Mouse (Mus musculus): ENCODE data around the gene Rgmb.

The Rgmb gene

DNA sequence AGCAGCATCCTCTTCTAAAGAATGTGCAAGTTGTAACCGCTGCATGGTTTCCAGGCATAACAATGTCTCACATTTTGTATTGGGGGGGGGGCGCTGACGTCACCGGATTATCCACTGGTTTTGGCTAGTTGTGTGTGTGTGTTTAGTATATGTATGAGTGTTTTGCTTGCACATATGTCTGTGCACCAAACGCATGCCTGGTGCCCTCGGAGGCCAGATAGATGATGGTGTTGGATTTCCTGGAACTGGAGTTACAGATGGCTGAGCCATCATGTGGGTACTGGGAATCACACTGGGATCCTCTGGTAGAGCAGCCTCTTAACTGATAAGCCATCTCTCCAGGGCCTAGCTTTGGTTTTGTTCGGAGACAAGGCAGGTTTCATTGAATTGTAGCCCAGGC, 8.5 kb downstream of the Rgmb start:
- DNase-seq (ENCODE audit: low spot score in 2 of 2), result no peak

DNA sequence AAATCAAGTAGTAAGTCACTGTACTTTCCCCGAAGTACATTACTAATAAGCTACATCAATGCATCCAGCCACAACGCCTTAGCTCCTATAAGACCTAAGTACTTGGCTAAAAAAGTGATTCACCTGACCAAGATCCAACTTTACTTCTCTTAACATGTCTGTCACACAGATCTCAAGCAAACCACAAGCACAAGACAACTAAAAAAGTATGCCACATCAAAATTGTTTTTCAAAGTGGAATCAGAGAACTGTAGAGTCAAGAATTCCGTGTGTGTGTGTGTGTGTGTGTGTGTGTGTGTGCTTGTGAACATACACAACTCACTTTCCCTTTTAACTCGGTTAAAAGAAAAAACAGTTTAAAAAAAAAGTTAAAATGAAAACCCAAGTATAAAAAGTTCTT, 9.1 kb downstream of the Rgmb start:
- DNase-seq (ENCODE audit: low spot score in 2 of 2), result no peak

DNA sequence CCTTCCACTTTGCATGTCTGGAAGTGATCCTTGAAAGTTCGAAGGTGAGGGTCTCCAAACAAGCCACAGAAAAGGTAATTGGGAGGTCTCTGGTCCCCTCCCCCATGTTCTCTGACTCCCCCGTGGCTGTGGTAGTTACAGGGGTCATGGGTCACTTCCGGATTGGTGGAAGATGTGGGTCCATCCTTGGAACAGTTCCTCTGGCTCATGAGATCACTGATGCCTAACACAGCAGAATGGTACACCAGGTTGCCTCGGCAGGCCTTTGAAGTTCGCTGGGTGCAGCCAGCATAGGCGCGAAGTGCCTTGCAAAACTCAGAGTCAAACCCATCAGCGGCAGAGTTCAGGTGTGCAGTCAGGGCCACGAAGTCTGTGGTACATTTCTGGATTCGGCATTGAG, 10.1 kb downstream of the Rgmb start:
- no peak for DNase-seq (ENCODE audit: low spot score in 2 of 2)

DNA sequence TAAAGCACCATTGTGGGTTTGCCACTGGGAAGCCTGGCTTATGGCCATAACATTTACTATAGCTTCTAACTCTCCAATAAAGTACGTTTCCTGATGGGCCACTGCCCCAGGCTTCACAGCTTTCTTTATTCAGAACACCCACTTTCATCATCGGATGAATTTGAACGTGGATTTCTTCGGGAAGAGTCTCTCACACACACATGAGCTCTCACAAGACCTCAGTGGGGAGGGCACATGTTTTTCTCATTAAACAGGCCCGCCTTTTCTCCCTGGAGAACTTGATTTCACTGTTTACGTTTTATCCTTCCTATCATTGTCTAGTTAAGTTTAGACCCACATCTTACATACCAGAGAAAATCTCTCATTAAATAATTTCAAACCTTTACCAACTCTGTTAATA, 10.7 kb downstream of the Rgmb start:
- DNase-seq (ENCODE audit: low spot score in 2 of 2), result no peak

DNA sequence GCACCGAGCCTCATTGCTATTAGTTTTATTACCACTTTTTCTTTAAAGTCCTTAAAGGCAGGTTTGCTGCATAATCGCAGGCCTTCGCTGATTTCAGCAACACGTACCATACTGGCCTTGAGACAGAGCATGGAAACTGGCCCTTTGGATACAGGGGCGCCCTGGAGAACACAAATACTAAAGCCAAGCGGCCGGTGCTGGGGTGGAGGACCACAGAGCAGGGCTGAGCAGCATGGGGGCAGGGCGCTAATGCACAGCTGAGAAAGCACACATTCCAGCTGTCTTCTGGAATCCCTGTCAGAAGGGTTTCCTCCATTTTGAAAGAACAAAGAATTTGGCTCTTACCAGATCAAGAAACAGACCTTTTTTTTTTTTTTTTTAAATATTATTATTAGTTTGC, 12.5 kb downstream of the Rgmb start:
- no peak for DNase-seq (ENCODE audit: low spot score in 2 of 2)

DNA sequence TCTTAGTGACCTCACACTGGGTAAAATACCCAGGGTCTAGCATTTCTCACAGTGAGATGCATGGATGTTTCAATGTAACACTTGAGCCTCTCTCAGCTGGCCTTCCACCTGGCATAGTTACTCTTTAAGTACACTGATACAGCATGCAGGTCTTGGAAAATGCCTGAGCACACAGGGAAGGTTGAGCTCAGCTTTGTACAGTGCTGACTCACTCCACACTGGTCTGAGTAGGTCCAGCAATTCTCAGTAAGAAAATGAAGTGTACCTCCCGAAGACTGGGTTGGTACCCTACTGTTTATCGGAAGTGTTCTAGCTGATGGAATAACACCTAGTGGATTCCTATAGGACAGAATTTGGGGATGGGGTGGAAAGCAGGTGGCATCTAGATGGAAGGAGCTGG, 13.2 kb downstream of the Rgmb start:
- DNase-seq (ENCODE audit: low spot score in 2 of 2), result no peak

DNA sequence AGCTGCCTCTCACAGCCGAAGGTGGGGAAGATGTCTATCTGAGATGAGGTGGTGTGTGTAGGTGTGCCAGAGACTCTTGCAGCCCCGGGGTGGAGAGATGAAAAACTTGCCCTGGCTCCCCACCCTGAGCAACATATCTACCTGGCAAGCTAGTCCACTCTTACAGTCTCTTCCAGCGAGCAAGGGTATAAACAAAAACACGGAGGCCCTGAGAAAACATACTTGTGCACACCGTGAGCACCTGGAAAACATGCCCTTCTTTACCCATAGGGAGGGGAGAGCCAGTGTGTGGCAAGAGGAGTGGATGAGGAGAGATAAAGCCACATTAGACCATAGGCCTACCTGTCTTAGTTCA, 13.8 kb downstream of the Rgmb start:
- DNase-seq (ENCODE audit: low spot score in 2 of 2), result no peak

DNA sequence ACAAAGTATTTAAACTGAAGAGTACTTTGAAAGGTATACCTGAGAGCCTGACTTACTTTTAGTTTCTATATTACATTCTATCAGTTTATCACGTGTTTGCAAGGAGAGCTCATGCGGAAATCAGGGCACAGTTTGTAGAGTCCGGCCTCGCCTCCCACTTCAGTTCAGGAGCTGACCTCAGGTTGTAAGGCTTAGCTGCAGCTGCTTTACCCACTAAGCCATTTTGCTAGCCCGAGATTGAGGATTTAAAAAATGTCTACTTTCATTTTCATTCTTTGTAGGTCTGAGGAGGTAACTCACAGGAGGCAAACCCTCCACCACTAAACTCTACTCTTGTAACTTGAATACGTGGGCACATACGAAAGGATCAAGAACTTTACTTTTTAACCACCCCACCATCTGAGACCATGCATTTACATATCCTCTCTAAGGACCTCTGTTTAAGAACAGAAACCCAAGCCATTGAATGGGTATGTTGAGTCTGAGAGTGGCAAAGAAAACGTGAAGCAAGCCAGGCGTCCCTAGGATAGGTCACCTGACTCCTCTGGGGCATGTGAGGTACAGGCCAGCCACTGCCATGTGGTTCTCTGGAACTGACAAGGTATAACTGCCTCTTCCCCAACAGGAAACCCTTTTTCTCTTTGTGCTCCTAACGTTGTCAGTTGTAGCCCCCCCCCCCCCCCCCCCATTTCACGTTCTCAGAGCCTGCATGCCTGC, 14.3 kb downstream of the Rgmb start:
- no peak for DNase-seq (ENCODE audit: low spot score in 2 of 2)

DNA sequence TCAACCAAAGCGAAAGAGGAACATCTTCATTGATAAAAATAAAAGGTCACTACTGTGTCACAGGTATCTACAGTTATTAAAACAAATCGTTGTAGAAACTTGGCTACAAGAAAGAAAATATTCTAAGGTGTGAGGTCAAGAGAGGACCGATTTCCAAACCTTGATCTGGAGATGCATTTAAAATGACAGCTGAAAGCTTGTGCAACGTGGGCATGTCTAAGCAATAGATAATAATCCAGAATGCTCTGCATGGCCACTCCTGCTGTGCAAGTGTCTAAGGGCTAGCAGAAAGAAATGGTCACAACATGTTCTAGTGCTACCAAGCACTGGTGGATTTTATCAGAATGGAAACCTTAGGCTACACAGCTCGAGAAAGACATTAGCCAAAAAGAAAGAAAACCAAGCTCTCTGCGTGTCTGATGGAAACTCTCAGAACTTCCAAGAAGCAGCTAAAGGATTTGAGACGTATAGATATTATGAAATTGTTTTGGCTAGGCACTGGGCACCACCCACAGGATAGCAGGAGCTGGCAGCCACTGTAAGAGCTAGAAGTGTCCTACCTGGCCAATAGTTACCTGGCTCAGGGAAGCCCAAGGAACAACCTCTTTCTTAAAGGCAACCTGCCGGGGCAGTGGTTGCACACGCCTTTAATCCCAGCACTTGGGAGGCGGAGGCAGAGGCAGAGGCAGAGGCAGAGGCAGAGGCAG, 15.4 kb downstream of the Rgmb start:
- DNase-seq (ENCODE audit: low spot score in 2 of 2), result no peak

DNA sequence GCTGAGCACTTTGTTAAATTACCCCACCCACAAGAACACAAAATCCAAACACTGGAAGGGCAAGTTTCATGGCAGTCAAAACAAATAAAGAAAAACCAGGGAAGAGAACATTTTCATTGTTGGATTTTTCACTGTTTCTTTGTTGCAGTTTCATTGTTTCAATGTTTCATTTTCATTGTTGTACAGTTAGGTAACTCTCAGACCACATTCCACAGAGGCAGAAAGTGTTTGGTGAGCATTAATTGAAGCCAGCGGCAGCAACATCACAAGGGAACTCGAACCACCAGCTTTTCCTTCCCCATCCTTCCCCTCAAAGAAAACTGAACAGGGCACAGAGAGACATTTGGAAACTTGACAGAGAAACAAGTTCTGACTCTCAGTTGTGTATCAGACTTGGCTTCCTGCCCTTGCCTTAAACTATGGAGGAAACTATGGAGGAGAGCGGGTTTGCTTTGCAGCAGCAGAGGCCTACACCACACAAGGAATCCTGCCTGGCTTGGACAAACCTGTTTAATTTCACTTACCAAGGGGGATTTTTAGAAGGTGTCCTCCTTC, 17.1 kb downstream of the Rgmb start:
- DNase-seq (ENCODE audit: low spot score in 2 of 2), result no peak

DNA sequence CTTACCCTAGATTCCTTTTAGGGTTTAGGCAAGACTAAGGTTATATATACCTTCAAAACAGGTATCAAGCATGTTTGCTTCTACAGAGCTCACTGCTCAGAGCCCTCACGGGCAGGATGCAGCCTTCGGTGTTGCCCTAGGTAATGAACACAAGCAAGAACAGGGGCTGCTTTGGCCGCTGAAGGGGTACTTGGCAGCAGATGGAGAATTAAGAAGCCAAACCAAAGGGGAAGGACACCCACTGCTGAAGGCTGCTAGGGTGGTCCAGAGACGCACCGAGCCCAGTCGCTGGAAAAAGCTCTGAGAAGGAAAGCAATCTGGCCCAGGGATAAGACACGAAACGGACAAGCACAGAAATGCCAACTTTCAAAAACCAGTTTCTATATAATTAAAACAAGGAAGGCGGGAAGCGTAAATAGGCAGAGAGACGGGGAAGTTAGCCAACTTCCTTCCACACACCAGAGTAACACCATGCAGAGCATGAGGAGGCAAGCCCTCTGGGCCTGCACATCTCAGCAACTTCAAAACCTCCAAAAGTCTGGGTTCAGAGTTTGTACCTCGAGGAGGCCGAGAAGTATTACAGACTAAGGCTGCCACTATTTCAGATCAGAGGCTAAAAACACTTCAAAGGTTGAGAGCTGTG, 18.6 kb downstream of the Rgmb start:
- DNase-seq (ENCODE audit: low spot score in 2 of 2), result no peak

DNA sequence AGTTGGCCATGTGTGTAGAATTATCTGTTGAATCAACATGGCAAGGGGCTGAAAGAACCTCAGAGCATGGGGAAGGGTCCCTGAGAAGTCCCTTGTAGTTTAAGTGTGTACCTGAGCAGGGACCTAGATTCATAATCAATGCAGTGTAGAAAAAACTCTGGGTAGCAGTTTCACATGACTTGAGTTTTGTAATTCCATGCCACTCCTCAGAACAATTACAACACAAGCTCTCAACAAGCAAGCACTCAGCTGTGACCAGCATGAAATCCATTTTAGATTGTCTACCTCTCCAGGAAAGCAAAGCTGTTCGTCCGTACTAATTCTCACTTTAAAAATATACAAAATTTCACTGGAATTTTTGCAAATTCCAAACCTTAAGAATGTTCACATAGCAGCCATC, 20.9 kb downstream of the Rgmb start:
- DNase-seq (ENCODE audit: low spot score in 2 of 2), result no peak

DNA sequence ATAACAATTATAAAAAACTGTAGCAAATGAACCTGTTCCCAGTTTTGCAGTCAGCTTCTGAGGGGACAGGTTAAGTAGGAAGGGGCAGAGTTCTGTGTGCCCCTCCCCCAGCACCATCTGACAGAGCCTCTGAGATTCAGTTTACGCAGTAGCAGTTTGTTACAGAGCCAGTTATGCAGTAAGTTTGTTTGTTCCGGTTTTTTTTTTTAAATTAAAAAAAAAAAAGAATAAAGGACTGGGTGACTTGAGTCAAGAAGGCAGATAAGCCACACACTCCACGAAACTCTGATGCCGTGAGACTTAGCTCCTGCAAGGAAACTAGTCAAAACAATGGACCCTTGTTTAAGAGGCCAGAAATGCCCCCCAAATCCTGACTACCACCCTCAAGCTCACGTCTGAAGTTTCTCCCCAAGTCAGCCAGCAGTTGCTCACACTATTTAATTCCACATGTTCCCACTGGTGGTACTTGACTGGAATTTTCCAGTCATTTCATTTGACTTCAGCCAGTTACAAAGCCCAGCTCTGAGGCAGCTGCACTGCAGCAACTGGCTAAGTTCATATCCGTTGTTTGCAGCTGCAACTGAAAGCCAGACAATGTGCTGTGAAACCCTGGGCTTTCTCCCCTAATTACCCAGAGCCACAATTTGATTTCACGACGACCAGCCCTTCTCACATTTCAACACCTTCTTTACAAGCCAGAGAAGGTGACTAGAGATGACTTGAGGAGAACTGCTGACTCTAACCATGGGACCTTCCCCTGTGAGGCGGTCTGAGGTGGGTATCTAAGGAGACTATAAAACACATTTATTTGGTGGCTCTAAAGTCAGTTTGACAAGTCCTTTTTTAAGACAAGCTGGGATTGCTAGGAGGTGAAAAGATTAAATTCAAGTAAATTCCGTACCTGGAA, 22.1 kb downstream of the Rgmb start:
- DNase-seq (ENCODE audit: low spot score in 2 of 2), result no peak

DNA sequence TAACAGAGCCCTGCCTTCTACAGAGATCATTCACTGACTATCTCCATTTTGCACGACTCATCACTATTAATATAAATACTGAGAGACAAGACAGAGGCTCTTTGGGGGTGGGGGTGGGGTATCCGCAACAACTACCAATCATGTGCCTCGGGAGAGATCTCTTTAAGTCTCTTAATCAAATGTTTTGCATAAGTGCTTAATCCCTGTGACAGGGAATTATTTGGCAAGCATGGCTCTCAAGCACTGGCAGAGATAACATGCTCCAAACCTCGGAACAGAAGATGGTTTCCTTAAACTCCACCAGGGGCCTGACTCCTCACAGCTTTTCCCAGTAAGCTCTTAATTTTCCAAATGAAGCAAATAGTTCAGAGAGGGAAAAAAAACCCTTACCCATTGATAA, 22.8 kb downstream of the Rgmb start:
- no peak for DNase-seq (ENCODE audit: low spot score in 2 of 2)

DNA sequence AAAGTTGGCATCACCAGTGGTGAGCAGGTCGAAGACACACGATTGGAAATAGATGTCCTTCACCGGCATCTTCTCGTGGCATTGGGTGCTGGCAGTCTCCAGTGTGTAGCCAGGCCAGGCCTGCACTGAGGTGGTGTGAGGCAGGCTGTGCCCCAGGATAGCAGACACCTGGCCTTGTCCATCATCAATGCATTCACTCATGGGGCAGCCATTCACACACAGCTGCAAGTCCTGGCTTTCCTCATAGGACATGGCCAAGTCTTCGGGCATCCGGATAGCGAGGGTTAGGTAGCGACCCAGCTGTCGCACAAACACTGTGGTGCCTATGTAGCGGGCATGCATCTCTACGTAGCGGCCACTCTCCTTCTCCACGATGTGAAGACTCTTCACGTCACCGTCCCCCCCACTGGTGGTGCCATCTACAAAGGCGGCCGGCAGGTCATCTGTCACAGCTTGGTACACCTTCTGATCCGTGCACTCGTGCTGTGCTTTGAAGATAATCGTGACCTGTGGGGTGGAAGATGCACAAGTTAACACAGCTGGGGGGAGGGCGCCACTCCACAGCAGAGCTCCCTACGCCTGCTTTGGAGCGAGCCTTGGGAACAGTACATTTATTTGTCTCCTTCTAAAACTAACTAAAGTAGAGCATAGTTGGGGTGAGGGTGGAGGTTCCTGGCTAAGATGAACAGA, 23.4 kb downstream of the Rgmb start:
- DNase-seq (ENCODE audit: low spot score in 2 of 2), result no peak

DNA sequence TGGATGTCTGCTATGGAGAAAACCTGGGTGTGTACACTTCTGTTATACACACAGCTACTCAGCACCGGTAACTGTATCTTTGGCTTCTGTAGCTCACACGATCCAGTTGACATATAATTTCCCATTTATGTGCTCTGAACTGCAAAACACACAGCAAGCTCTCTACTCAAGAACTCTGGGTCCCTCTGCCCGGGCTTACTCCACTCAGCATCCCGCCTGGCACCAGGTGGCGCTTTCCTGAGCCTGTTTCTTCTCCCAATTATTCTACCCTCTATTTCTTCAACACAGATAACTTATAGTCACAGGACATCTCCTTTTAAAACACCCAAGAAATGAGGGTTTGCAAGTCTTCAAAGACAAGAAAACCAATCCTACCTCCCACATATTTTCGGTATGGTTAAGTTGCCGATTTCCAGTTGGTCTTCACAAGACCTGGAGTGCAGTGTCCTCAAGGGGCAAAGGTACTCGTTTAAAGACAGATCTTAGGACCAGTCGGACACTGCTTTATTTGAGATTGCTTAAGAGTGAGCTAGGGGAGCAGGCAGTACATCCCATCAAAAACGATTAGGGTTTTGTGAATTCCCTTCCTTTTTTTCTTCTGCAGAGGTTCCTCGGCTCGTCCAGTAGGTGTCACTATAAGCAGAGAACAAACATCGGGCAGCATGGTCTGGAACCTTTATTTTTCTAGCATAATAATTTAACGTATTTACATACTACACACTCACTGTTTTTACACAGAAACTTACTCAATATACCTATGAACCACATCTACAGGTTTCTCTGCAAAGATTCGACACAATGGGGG, 26.6 kb downstream of the Rgmb start:
- DNase-seq (ENCODE audit: low spot score in 2 of 2), result no peak

DNA sequence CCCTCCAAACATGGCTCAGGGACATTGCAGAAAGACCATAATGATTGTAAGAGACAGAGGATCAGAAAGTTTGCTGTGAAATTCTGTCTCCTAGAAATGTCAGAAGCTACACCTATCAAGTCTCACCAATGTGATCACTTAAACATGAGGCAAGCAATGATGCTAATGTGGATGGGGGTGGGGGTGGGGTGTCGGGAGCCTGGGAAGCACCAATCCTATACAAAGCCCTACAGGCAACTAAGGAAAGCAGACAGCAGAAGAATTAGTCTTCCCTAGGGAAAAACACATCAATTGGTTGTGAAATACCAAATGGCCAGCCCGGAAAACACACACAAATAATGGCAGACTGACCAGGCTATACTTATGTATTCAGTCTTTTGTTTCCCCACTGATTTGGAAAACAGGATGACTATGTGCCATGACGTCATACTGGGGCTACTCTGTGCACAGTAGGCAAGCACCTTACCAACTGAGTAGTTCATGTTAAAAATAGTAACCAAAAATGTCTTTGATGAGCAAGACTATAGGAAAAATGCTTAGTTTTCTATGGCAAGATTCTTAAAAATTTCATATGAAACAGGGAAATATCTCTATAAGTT, 31.5 kb downstream of the Rgmb start:
- no peak for DNase-seq (ENCODE audit: low spot score in 2 of 2)

DNA sequence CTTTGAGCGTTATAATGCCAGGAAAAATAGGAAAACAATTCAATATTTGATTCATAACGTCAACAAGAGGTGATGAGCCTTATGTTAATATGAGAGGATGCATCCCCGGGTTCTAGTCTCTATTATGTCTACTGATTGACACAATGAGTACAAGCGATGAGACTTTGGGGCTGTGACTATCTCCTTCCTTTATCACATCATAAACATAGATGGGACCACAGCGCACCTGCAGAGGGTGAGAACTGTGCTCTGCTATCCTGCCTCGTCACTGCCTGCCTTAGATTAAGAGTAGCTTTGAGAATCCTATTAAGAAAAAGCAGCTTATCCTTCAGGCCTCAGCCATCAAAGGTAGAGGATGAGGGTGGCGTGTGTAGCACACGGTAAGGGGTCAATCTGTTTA, 40.1 kb downstream of the Rgmb start:
- DNase-seq (ENCODE audit: low spot score in 2 of 2), result no peak

DNA sequence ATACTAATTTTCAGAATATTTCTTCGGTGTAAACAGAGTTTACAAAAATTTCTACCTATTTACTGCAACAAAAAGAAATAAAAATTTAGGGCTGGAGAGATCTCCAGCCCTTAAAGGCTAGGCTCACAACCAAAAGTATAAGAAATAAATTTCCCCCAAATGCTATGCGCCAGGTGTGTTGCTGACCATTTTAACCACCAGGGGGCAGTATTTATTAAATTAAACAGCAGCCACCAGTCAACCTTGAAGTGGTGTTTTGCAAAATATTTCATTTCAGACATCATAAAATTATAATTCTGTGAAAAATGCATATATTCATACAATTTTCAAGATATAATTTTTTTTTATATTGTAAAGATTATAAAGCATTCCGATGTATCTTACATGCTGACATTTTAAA, 43.8 kb downstream of the Rgmb start:
- DNase-seq (ENCODE audit: low spot score in 2 of 2), result no peak

DNA sequence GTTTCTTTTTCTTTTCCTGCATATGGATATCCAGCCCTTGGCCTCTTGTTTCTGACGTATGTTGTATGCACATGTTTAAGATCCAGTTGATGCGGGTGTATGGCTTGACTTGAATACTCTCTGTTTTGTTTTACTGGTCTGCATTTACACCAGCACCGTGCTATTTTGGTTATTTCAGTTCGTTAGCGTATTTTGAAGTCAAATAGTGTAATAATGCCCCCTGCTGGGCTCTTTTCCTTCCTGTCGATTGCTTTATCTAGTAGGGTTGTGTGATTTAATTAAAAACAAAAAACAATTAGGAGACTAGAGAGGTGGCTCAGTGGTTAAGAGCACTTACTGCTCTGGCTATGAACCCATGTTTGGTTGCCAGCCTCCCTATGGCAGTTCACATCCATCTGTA, 52.9 kb downstream of the Rgmb start:
- DNase-seq (ENCODE audit: low spot score in 2 of 2), result no peak
